Mouse (Mus musculus) liver, embryonic 14.5 days (tissue): Measurements from ENCODE around the gene Zcchc3. TPM values are rescaled to one million over a fixed set of nuclear protein-coding genes. Genes with fewer than 3 reads are reported as not detected.

Source experiments
- ATAC-seq: fragments of 200-750 bp; cut with Nextera tagmentation; 2 replicates; pipeline ENCODE4 v1.8.0; 2017; ENCODE audit warnings: moderate number of reproducible peaks, mild to moderate bottlenecking, moderate library complexity; ENCODE audit not compliant: insufficient read depth
- DNase-seq, 3 experiments: peaks; one replicate each; pipeline ENCODE4 v3.0.0-alpha.2; 2012 to 2013; ENCODE audit warnings: low read depth in 3 of 3, low spot score in 3 of 3
- H3K27ac ChIP-seq: fragments of 300-500 bp; sonication (generic); 2 replicates; pipeline ENCODE4 v1.5.1; 2014; ENCODE audit warnings: moderate library complexity, mild to moderate bottlenecking, control low read depth, inconsistent platforms
- H3K27me3 ChIP-seq: fragments of 300-500 bp; sonication (generic); 2 replicates; pipeline ENCODE4 v1.6.1; 2014; ENCODE audit warnings: mild to moderate bottlenecking, low read length, moderate library complexity; ENCODE audit not compliant: control insufficient read depth, insufficient read depth
- H3K36me3 ChIP-seq: fragments of 300-500 bp; sonication (generic); replicated peaks from 2 replicates; pipeline ENCODE4 v1.6.1; 2014; ENCODE audit warnings: low read depth; ENCODE audit not compliant: control insufficient read depth, insufficient read depth
- H3K4me1 ChIP-seq, 2 experiments: fragments of 200-500 bp in 1 of 2; fragments of 300-500 bp in 1 of 2; sonication (generic) in 1 of 2; replicated peaks; 2 replicates each; pipeline ENCODE4 v1.6.1; 2012 to 2014; ENCODE audit warnings: antibody characterized with exemption in 1 of 2, inconsistent platforms in 1 of 2, low read length in 1 of 2; ENCODE audit not compliant: control insufficient read depth in 2 of 2, insufficient read depth in 2 of 2
- H3K4me2 ChIP-seq: fragments of 300-500 bp; sonication (generic); 2 replicates; pipeline ENCODE4 v1.6.1; 2014; ENCODE audit warnings: low read depth, mild to moderate bottlenecking, control low read depth, moderate library complexity
- H3K4me3 ChIP-seq, 2 experiments: fragments of 200-500 bp in 1 of 2; fragments of 300-500 bp in 1 of 2; sonication (generic) in 1 of 2; 2 replicates each; pipeline ENCODE4 v1.5.1; 2012 to 2014; ENCODE audit warnings: low read depth in 2 of 2, low read length in 2 of 2, mild to moderate bottlenecking in 2 of 2, control low read depth in 1 of 2, inconsistent platforms in 1 of 2, moderate library complexity in 1 of 2; ENCODE audit not compliant: insufficient read depth in 1 of 2
- H3K9ac ChIP-seq: fragments of 300-500 bp; sonication (generic); replicated peaks from 2 replicates; pipeline ENCODE4 v1.6.1; 2014; ENCODE audit warnings: mild to moderate bottlenecking, control low read depth, moderate library complexity
- H3K9me3 ChIP-seq: fragments of 300-500 bp; sonication (generic); 2 replicates; pipeline ENCODE4 v1.6.1; 2016; ENCODE audit warnings: low read length, mixed read lengths; ENCODE audit not compliant: control insufficient read depth
- CTCF ChIP-seq: IDR thresholded peaks from 2 replicates; pipeline ENCODE4 v1.5.1; 2016; ENCODE audit warnings: antibody characterized with exemption, low read depth, control low read depth
- EP300 ChIP-seq: IDR thresholded peaks from 2 replicates; pipeline ENCODE4 v1.6.1; 2016; ENCODE audit warnings: antibody characterized with exemption, low read depth
- WGBS: fragments of 180-500 bp; shearing (Covaris S2); extraction: QIAGEN DNeasy Blood & Tissue Kit; methylation state at CpG from one replicate; pipeline ENCODE4 v1.1.7; 2014; ENCODE audit not compliant: insufficient replicate concordance; 5-methylcytosine and 5-hydroxymethylcytosine counted together
- polyA plus RNA-seq, 2 experiments: library from polyadenylated mRNA; depleted of rRNA in 1 of 2; stranded (reverse) in 1 of 2; unstranded in 1 of 2; fragments of >200 nt; fragmentation: Nextera tagmentation in 1 of 2; extraction: Ambion mirVana in 1 of 2; gene quantifications; 2 replicates each; pipeline versions ENCODE4 v1.2.1 to v1.2.3; 2012 to 2014

The Zcchc3 gene
- polyA plus RNA-seq, 2 experiments: 8.7 to 9.1 TPM

- WGBS: 33% methylated on average over 4 of the region's 4 CpGs
- TF ChIP-seq EP300: no peak
- no peak for TF ChIP-seq CTCF
- peaks cover 16 to 27% of the 10 kb centered on the region in 2 experiments for H3K4me1 ChIP-seq
- H3K9ac ChIP-seq: peak within 1 kb of the TSS; percentile 93
- peaks cover 5% of the 10 kb centered on the region; the same call in 1 of the 2 replicates for H3K36me3 ChIP-seq
- H3K4me2 ChIP-seq: peak within 1 kb of the TSS; percentile 90
- H3K9me3 ChIP-seq: peaks cover 3% of the 10 kb centered on the region; the same call in 1 of the 2 replicates
- DNase-seq (no peak), ATAC-seq (no peak)
- peak within 1 kb of the TSS; percentile 68 to 89 for H3K4me3 ChIP-seq
- no peaks in the 10 kb centered on the region for H3K27me3 ChIP-seq
- H3K27ac ChIP-seq: peak within 1 kb of the TSS; percentile 38
Measured at GRCm38 (mm10) chr2:152415287-152415686, 460 bp upstream of the Zcchc3 start, which contains the start of gene 6820408C15Rik. TSS of gene 6820408C15Rik (plus strand) at chr2:152415587.

- ATAC-seq: peak; percentile 36
- Histone ChIP-seq H3K27ac (peak overlapping the region; percentile 38), H3K36me3 (peaks cover 5% of the 10 kb centered on the region; the same call in 1 of the 2 replicates), H3K9ac (peak overlapping the region; percentile 93), H3K4me3 (peak overlapping the region; percentile 68 to 89), H3K4me2 (peak overlapping the region; percentile 90), H3K9me3 (peaks cover 3% of the 10 kb centered on the region; the same call in 1 of the 2 replicates), H3K27me3 (no peaks in the 10 kb centered on the region), H3K4me1 (peaks cover 16 to 27% of the 10 kb centered on the region in 2 experiments)
- WGBS: under 1% methylated on average over 85 of the region's 86 CpGs
- TF ChIP-seq CTCF: 0 out of 2 replicates have a peak, but pooled peaks have one; percentile 1
- no peak for TF ChIP-seq EP300
- no peak for DNase-seq
Measured at GRCm38 (mm10) chr2:152413765-152414584, 852 bp downstream of the Zcchc3 start.

- H3K27me3 ChIP-seq: no peaks in the 10 kb centered on the region
- peaks cover 3% of the 10 kb centered on the region; the same call in 1 of the 2 replicates for H3K9me3 ChIP-seq
- peak overlapping the region; percentile 93 for H3K9ac ChIP-seq
- peaks cover 5% of the 10 kb centered on the region; the same call in 1 of the 2 replicates for H3K36me3 ChIP-seq
- WGBS: 5% methylated on average over 21 of the region's 21 CpGs
- H3K4me2 ChIP-seq: peak overlapping the region; percentile 90
- H3K4me1 ChIP-seq: peaks cover 16 to 27% of the 10 kb centered on the region in 2 experiments
- TF ChIP-seq EP300: no peak
- TF ChIP-seq CTCF: 0 out of 2 replicates have a peak, but pooled peaks have one; percentile 7
- ATAC-seq: peak; percentile 18; the same call in 1 of the 2 replicates
- DNase-seq: no peak
- peak overlapping the region; percentile 1; the same call in 1 of the 2 replicates for H3K27ac ChIP-seq
- H3K4me3 ChIP-seq: peak overlapping the region; percentile 68 to 89
Measured at GRCm38 (mm10) chr2:152413158-152413764, 1.6 kb downstream of the Zcchc3 start.

GRCm38 (mm10) chr2:152412526-152413157, 2.2 kb downstream of the Zcchc3 start:
- Histone ChIP-seq H3K4me3 (peak overlapping the region; percentile 68 to 89), H3K4me1 (peaks cover 16 to 27% of the 10 kb centered on the region in 2 experiments), H3K9ac (peak overlapping the region; percentile 93), H3K36me3 (peaks cover 5% of the 10 kb centered on the region; the same call in 1 of the 2 replicates), H3K9me3 (peaks cover 3% of the 10 kb centered on the region; the same call in 1 of the 2 replicates), H3K27ac (peak overlapping the region; percentile 29), H3K27me3 (no peaks in the 10 kb centered on the region), H3K4me2 (peak overlapping the region; percentile 90)
- DNase-seq: no peak
- TF ChIP-seq CTCF (no peak), EP300 (no peak)
- no peak for ATAC-seq
- 25% methylated on average over 15 of the region's 15 CpGs for whole genome bisulfite sequencing
